Mouse (Mus musculus) right cerebral cortex, adult 2 months (tissue): ENCODE measurements at regions not wholly inside any gene's neighbourhood (a gene's known extent, or its start where the extent isn't known, plus 50 kb on each side); places are given as distances from the start of the nearest gene placed in this dataset.
"Not testable (repeated sequence)": the region's sequence is repeated elsewhere in the genome, so short reads cannot be mapped to it uniquely, and the experiment has no call there.

Experiments used
- DNase-seq, 2 experiments: peaks; one replicate each; pipeline ENCODE4 v3.0.0; 2021 to 2022; ENCODE audit warnings: low spot score in 2 of 2

DNA sequence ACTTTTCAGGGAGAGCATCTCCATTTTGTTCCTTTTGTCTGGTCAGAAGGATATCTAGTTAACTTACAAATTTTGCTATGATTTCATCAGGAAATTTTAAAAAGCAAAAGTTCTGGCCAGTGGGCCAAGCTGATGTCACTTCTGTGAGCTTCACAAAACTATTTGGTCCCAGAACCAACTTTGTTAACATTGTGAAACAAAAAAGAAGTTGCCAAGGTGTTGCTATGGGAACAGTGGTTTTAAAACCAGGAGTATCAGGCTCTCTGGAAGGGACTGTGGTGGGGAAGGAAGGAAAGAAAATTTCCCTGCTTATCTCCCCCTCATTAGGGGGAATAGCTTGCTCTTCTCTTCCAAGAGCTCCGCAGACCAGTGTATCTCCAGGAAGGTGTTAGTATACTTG lies 416.8 kb upstream of the Auts2 start:
- DNase-seq: no peak

DNA sequence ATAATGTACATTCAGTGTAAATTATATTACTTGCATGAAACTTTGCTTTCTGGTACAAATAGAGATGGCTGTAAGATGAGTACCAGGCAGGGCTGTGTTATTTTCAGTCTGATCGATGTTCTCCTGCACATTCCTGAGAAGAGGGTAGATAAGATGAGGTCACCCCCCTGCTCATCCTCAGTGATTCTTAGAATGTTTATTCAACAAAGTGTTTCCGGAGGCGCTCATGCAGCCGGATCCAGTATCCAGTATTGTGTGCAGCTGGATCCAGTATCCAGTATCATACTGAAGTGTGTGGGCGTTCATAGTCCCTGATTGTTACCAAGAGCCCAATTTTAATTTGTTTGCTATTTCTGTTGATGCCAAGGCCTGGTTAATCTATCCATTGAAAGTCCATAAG lies 413.0 kb upstream of the Auts2 start:
- no peak for DNase-seq

GRCm38 (mm10) chr5:132955051-132955450 lies 411.9 kb upstream of the Auts2 start:
- peak; percentile 15 to 32 for DNase-seq

DNA sequence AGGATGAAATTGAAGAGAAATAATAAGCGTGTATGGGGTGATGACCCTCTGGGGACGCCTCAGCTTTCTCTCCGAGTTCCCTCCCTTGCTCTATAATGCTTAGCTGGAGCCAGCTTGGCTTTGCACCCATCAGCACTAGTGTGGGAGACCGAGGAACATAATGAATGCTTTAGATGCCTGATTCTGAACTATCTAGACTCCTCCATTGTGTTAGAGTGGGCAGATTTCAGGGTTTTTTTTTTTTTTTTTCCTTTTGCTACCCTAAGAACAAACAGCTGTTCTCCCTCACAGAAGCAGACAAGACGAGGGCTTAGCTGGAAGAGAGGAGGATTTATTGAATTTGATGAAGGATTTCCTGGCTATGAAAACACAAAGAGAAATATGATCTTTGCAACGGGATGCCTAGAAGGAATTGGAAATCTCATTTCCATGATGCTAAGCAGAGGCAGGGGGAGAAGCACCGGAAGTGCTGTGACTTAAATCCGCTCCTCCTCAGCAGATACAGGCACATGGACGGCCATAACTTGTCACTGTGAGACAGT lies 390.4 kb upstream of the Auts2 start:
- peak; percentile 14 to 24 for DNase-seq

DNA sequence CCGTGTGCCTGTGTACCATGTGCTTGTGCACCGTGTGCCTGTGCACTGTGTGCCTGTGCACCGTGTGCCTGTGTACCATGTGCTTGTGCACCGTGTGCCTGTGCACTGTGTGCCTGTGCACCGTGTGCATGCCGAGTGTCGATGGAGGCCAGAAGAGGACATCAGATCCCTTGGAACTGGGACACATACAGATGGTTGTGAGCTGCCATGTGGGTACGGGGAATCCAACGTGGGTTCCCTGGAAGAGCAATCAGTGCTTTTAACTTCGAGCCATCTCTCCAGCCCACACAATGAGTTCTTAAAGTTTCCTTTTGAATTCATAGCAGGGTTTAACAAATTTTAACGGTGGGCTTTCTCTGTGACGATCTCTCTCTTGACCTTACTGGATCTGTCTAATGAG lies 386.8 kb upstream of the Auts2 start:
- not testable (repeated sequence) for DNase-seq

DNA sequence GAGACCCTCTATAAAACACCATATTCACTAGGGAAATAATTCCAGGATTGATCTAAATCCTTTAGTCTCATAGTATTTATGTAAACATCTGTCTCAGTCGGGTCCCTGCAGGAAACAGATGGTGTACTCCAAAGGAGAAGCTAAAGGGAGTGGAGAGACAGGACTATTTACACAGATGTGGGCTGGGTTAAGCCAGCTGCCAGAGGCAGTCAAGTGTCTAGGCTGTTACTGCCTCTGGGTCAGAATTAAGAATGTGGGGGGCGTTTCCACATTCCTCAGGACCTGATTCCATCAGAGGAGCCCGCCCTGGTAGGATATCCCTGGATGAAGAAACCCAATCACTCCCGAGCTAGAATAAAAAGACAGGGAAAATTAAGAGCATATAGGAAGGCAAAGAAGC lies 380.2 kb upstream of the Auts2 start:
- no peak for DNase-seq

GRCm38 (mm10) chr5:132909056-132909455 lies 365.9 kb upstream of the Auts2 start:
- DNase-seq: no peak

GRCm38 (mm10) chr5:132908220-132908619 lies 365.1 kb upstream of the Auts2 start:
- no peak for DNase-seq

- DNase-seq: peak; percentile 77 to 82
Measured at GRCm38 (mm10) chr5:132892591-132892990, 349.4 kb upstream of the Auts2 start.

DNA sequence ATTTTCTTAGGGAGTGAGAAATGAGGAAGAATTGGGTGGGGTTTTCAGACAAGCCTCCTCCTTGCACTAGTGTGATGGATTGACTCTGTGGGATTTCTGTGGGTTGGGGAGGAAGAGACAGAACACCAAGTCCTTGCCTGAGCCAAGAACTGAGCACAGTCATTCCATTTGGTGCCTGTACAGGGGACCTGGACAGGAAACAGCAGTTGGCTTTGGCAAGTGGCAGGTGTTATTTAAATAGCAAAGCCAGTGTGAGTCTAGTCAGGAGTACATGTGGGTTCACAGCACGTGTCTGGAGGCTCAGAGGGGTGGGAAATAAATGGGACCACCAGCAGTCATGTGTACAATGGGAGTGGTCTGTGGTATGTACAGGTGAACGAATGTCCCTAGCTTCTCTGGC lies 341.0 kb upstream of the Auts2 start:
- no peak for DNase-seq

DNA sequence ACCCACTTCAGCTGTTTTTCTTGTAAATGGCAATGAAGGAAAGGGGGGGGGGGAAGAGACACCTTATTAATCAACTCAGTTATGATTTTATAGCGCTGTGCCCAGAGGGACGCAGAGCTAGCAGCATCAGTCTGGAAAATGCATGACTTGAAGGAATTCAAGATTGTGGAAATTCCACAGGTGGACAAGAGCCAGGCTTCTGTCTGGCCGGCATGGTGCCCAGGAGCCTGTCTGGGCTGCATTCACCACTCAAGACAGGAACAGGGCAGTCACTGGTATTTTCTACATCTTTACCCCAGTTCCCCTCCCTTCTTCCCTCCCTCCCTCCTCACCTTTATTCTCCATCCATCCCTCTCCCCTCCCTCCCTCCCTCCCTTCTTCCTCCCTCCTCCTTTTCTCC lies 339.1 kb upstream of the Auts2 start:
- DNase-seq: no peak

DNA sequence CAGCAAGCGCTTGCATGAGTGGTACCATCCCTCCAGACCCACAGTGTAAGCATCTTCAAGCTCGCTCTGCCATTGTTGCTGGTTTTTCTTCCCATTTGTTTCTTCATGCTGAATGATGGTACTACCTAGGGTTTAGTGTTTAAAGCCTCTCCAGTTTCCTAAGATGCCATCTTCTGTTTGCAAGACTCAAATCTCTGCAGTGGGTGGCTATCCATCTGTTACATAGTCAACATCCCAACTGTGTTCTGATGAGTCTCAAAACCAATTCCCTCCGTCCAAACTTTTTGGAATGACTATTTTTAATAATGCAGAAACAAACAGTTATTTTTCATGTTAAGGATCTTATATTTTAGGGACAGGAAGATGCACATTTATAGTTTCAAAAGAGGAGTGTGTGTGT lies 338.0 kb upstream of the Auts2 start:
- DNase-seq: peak in 1 of 2 experiments; percentile 26

DNA sequence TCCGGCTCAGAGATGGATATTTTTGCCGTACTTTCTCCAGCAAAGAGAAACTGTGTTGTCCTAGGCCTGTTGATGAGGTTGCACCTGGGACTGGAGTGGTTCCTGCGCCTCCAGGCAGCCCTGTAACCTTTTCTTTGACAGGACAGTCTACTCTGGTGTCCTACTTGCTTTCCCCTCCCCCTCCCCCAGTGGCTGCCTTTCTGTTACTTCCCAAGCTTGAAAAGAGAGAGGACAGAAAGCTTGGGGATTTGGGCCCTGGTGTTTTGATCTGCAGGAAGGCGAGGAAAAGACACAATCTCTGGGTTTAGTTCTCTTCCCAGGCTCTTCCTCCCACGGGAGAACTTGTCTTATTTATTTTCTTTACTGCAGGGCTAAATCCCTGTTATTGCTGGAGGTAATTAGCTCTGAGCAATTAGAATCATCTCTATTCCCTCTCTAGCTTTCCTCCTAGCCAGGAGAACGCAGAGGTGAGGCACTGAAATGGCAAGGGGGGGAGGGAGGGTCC lies 333.2 kb upstream of the Auts2 start:
- DNase-seq: no peak

DNA sequence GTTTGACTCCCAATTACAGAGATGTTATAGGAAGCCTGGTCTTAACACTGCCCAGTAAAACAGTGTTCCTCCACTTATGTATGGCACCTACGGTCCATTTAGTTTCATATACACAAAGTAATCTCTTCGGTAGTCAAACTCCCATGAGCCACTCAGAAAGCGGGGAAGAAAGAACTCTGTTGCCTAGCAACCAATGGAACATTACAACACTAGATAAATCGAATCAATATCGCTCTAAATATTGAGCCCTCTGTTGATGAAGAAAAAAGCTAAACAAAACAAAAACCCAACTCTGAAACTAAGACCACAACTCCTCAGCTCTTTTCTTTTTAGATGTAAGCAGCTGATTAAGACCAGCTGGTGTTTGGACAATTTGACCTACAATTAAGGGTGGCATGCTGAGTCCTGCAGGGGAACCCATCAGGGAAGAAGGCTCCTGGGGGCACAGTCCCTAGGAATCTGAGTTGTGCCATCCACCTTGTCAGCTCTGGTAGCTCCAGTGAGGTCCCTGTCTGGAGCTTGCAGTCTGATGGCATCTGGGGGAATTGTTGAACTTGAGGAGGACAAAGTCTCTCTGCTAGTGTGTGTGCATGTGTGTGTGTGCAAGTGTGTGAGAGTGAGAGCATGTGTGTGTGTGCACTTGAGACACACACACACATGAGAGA lies 315.8 kb upstream of the Auts2 start:
- no peak for DNase-seq

- DNase-seq: no peak
Measured at GRCm38 (mm10) chr5:132855619-132856510, 312.7 kb upstream of the Auts2 start.

GRCm38 (mm10) chr5:132850770-132851169 lies 307.6 kb upstream of the Auts2 start:
- DNase-seq: no peak

GRCm38 (mm10) chr5:132848086-132848485 lies 304.9 kb upstream of the Auts2 start:
- no peak for DNase-seq

DNA sequence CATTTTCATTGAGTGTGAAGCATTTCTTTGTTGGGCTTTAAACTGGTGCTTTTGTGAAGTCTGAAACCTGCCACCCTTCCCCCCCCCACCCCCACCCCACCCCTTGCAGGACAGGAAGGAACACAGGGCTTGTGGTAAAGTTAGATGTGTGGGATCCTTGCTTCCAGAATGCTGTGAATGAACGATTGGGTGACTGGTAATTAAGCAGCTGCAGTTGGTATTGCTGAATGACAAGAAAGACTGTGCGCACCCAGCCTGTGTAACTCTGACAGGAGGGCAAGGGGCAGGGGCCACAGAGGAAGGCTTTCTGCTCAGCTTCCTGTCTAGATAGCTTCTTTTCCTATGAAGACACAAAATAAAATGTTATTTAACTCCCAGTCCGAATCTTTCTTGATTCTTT lies 300.1 kb upstream of the Auts2 start:
- DNase-seq: no peak

DNA sequence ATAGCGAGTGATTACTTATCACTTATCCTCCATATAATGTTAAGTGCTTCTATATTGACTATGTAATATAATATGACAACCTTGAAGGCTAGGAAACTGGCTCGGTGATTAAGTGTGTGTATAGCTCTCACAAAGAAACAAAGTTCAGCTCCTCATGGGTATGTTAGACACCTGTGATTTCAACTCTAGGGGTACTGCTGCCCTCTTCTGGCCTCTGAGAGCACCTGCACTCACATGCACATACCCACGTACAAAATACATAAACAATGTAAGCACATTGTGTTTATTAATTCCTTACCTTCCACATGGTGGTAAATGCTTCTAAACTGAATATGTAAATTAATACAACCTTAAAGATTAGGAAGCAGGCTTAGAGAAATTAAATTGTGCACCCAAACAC lies 298.6 kb upstream of the Auts2 start:
- no peak for DNase-seq

GRCm38 (mm10) chr5:132837420-132837819 lies 294.3 kb upstream of the Auts2 start:
- no peak for DNase-seq

GRCm38 (mm10) chr5:132828993-132829392 lies 285.8 kb upstream of the Auts2 start:
- no peak for DNase-seq

DNA sequence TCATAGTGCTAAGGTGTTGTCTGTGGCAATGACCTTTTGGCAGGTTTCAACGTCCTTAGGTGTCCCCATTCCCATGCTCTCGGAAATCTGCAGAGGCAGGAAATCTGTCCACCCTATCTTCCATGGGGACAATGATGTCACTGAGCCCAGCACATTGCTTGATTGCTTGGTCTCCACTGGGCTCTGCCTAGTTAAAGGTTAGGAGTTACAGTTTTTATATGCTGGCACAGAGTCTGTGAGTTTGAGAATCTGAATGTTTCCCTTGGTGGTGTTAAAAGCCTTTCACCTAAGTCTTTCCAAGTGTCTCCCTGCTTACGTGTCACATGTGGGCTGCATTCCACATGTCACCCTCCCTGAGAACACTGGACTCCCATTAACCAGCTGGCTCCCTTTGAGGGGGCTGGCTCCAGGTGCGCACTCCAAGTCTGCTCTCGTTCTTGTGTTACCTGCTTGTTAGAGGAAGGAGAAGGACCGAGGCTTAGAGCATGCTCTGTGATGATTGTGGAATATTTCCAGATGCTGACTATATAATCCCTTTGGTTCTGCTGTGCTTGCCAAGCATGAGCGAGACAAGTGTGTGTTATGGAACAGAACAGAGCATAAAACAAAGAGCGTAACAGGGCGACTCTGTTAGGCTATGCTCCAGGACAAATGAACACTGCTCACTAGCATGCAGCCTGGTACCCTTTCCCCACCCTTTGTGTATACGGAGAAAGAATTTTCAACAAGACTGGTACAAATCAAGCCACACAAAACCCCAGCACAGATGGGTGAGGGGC lies 284.6 kb upstream of the Auts2 start:
- DNase-seq: peak in 1 of 2 experiments; percentile 22
